Mouse (Mus musculus) cerebellum, postnatal 4 days (tissue): Measurements from ENCODE around the gene Negr1.
A peak's percentile ranks its signal among the peaks of the same experiment; 100 is the strongest.

Experiments
- DNase-seq, 2 experiments: peaks; one replicate each; pipeline ENCODE4 v3.0.0; 2022; ENCODE audit warnings: low spot score in 2 of 2, mixed read lengths in 1 of 2

Negr1 gene

DNA sequence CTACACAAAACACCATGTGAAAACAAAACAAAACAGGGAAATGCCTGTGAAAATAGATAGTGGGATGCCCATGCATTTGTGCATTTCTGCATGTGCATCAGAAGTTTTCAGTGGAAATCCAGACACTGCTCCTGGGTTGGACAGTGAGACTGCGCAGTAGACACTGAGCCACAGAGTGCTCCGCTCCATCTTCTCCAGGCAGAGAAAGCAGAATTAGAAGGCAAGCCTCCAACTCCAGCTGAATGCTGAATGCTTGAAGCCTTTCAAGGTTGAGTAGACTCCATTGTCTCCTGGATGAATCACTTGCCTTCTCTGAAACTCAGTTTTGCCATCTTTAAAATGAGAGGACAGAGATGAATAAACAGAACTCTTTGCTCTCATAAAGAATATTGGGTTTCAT is 546.6 kb downstream of the Negr1 start:
- no peak for DNase-seq

DNA sequence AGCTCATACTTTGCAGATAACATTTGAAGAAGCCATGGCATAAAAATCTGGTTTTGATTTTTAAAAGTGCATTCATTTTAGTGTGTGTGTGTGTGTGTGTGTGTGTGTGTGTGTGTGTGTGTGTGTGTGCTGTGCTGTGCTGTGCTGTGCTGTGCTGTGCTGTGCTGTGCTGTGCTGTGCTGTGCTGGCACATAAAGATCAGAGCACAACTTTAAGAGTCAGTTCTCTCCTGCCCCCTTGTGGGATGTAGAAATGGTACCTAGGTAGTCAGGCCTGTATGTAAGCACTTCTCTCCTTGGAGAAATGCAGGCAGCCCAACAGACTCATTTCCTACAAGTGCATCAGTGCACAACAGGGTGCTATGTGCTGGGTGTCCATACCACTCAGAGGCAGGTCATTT is 547.7 kb downstream of the Negr1 start:
- peak; percentile 68 to 74 for DNase-seq

DNA sequence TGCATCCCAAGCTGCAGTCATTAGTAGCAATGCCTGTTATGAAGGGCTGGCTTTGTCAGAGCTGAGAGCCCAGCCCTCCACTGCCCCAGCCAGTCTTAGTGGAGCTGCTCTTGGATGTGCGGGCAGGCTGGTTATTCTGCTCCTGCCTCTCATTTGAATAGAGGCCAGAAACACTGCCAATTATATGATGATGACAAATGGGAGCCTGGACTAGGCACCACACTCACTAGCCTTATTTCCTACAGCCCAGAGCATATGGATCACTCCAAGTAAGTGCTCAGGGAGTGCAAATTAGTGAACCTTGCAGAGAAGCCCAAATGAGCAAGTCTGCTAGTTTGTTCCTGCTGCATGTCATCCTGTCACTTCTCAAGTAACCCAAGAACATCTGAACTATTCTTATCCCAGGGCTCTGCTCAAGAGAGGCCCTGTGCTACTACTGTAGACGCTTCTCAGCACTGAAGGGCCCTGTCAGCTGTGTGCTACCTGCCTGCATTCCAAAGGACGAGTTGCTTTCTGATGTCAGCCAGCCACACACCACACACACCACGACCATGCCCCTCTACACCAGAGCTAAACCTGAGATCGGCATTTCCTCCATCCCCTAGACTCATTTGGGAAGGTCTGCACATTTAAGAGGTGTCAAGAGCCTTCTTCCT is 553.6 kb downstream of the Negr1 start:
- DNase-seq = peak in 1 of 2 experiments; percentile 15

DNA sequence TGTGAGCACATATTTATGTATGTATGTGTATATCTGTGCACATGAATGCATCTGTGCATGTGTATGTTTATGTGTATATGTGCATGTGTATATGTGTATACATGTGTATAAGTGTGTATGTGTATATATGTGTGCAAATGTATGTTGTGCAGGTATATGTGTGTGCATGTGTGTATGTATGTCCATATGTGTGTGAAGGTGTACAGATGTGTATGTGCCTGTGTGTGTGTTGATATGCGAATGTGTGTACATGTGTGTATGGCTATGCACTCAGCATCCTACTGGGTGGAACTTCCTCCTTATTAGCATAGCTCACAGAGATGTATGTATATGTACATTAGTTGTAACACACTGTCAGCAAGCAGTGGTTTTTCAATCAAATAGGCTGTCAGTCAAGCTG is 554.4 kb downstream of the Negr1 start:
- no peak for DNase-seq

DNA sequence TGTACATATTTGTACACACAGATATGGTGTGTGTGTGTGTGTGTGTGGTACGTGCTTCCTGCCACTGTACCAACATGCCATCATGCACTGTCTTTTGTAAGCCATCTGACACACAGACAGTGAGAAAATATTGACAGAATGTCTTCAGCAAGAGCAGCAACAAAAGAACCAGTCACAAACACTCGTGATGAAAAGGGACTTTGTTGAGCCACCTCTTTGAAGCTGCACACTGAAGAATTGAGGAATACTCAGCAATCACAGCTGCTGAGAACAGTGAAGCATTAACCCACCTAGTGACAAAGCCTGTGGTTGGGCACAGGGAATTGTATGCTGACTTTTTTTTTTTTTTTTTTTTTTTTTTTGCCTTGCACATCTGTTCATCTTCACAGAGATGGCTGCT is 558.3 kb downstream of the Negr1 start:
- no peak for DNase-seq

DNA sequence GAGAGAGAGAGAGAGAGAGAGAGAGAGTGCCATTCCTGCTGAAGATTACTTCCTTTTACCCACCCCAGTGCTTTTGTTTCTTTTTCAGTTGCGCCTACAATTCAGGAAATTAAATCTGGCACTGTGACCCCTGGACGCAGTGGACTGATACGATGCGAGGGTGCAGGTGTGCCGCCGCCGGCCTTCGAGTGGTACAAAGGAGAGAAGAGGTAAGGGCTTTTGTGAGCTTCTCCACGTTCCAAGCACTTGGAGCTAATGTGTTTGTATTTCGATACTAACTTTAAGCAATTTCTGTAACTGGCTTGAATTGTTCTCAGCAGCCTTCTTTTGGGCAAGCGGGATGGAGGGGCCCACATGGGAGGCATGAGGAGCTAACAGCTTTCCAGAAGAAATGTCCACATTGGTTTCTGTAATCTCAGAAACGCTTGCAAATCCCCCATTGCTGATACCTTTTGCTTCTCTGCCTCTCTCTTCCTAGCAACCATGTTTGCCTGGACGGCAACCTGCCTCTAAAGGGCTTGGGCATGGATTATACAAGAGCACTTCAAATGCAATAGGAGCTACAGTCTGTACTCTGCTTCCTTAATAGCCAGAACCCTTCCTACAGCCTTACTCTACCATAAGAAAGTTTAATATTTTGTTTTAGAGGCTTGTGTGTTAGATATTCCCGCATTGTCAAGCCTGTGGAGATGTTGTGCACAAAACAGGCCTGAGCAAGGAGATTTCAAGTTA is 584.7 kb downstream of the Negr1 start:
- no peak for DNase-seq

DNA sequence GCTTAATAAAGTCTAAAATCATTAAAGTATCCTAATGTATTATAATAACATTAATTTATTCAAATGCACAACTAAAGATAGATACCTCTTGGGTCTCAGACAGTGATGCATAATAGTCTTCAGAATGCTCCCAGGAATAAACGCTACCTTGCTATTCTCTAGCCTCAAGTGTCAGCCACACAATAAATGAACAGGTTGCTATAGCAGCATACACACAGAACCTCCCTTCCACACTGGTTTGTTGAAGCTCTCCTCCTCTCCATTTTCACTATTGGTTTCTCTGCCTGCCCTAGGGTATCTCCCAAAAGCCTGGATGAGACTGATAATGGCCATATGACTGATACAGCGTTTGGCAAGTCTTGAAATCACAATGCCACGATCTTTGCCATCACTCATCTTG is 593.3 kb downstream of the Negr1 start:
- no peak for DNase-seq

DNA sequence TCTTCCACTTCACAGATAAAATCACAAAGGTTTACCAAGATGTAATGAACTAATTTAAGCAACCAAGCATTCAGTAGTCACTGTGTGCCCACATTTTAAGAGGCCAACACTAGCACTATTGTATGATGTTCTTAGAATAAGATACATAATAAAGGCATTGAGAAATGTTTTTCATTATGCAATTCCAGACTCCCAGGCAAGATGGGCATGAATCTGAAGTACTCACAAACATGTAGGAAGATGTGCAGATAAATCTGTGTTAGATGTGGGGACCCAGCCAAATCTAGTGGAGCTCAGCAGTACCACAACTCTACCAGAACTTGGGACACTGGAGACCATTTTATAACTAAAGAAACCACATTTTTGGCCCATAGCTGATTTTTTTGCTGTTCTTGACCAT is 593.9 kb downstream of the Negr1 start:
- no peak for DNase-seq

DNA sequence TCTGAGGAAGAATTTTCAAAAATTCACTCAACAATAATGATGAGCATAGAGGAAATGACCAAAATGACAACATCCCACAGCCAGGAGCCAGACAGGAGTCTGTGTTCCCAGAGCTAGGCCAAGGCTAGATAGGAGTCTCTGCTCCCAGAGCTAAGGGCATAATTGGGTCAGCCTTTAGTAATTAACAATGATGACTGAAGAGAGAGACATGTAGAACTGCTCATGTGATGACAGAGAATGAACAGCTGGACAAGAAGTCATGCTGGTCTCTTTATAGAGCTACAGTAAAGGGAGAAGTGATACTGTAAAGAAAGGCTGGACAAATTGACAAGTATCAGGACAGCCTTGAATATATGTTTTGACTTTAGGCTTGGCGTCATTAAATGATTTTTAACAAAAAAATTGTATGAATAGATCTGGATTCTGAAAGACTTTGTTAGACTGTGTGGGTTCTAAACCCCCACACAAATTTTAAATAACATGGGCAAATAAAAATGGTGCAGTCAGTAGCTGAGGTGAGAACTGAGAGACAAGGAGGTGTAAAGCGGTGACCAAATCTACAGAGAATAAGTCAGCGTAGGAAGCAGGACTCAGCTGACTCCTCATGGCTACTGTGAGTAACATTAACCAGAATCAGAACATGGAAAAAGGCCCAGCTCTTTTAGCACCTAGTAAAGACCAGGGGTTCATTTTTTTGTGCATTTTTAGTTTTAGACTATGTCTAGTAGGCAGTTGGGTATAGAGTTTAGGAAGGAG is 603.4 kb downstream of the Negr1 start:
- DNase-seq = no peak

DNA sequence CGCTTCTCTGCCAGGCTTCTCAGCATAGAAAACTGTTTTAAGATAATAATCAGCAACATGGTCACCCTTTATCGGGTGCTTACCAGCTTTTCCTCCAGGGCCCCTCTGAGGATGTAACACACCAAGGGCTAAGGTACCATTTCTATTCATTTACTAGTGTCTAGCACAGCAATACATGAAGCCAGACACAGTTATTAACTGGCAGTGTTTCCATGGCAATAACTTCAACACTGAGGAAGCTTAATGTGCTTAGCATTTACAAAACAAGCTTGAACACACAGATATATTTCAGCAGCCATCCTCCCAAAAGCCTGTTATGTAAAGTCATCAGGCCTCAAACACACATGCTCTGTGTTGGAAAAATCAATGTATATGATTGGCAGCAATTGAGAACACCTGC is 620.4 kb downstream of the Negr1 start:
- DNase-seq = no peak

DNA sequence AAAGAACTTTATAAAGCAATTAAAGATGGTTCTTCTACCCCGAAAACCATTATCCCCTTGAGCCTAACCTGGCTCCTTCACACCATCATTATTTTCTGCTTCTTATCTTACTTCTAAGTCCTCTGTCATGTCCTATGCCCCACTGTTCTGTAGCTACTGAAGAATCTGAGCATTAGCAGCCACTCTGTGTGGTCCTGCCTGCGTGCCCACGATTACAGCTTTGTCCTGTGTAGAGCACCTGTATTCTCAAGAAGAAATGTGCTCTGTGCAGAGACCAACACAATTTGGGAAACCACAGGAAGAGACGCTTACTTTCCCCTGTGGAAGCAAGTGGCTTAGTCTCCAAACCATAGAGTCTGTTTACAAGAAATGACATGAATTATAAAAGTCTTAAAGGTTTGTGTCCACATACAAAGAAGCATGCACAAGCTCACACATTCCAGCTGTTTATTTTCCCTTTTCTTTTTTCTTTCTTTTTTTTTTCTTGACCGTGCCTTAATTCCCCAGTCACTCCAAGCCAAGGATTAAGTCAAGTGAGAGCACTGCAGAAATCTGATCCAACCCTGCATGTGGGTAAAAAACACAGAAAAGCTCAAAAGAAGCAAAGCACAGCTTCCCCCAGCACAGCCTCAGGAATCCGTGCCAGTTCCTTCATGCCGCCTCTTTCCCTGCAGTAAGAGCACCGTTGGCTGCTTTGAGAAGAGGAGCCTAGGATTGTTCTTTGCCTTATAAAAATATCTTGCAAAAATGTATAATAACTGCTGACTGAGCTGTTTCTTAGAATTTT is 627.5 kb downstream of the Negr1 start:
- no peak for DNase-seq

DNA sequence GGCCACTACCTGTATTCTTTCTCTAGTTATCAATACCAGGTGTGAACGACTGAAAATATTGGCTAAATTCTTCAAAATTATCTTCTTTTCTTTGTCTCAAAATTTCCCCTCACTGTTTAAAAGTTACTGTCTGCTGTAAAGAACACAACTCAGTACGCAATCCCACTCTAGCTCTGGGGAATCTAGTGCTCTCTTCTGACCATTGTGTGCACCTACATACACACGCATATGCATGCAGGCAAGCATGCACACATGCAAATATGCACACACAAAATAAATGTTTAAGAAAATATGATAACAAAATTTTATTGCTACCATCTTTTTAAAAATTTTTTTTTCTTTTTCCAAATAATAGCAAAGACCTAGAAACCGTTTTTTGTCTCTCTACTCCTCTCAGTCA is 628.2 kb downstream of the Negr1 start:
- no peak for DNase-seq

DNA sequence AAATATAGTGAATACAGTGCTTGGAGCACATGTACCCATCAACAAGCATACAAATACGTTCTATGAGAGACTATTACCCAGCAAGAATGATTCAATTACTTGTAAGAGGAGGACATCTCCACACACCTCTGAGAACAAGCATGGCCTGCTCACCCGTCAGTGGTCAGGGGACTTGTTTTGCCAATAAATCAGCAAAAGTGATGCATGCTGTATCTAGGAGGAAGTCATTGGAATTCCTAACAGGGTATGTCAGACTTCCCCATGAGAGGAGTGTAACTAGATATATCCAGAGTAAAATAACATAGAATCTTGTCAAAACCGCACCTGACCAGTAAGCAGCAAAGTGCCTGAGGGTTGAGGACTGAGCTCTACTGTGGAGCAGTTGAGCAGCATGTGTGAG is 629.0 kb downstream of the Negr1 start:
- no peak for DNase-seq

DNA sequence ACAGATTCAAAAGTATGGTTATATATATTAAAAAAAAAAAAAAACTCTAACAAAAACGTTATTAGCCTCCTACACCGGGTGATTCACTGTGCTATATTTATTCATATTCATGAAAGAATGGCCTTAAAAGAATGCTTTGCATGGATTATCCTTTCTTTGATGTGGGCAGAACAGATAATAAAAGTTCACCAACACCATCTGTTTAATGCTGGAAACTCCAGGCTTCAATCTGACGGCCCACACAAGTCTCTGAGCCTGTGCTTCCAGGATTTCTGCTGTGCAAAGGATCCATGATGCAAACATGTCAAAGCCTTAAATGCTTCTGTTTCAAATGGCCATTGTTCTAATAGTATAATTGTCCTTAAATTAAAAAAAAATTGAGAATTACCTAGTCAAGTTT is 630.4 kb downstream of the Negr1 start:
- DNase-seq = no peak

DNA sequence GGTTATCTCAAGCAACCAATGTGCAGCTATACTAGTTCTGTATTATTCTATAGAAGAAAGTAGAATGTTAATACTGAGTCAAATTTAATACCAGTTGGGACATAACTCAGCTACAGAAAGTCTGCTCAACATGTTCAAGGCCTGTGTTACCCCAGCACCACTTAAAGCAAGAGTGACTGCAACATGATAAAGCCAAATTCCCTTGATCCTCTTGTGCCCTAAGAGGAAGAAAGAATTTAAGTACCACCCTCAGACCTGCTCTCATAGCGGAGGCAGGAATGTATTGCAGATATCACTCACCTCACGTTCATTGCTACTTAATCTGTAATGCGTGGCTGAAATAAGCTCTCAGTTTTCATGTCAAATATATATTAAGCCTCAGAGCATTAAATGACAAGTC is 631.5 kb downstream of the Negr1 start:
- DNase-seq = no peak

DNA sequence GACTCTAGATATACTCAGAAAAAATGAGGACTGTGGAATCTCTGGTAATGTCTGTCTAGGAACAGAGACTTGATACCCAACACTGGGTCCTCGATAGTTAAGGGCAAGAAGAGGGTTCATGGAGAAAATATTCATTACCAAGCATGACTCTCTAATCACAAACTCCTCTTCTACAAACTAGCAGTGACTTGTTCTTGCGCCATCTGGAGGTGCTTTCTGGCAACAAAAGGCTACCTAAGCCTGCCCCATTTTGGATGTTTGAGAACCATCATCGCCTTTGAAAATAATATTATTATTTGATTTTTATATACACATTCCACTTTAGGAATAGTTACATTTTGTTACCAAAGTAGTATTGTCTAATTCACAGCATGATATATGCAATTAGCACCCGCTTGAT is 637.1 kb downstream of the Negr1 start:
- no peak for DNase-seq

DNA sequence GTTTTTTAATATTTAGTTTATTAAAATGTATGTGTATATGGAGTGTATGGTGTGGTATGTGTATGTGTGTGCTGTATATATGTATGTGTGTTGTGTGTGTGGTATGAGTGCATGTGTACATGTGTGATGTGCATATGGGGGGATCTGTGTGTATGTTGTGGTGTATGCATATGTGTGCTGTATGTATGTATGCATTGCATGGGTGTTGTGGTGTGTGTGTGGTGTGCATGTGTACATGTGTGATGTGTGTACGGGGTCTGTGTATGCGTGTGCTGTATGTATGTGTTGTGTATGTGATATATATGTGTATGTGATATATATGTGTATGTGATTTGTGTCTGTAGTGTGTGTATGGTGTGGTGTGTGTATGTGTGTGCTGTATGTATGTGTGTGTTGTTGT is 640.1 kb downstream of the Negr1 start:
- DNase-seq = no peak

DNA sequence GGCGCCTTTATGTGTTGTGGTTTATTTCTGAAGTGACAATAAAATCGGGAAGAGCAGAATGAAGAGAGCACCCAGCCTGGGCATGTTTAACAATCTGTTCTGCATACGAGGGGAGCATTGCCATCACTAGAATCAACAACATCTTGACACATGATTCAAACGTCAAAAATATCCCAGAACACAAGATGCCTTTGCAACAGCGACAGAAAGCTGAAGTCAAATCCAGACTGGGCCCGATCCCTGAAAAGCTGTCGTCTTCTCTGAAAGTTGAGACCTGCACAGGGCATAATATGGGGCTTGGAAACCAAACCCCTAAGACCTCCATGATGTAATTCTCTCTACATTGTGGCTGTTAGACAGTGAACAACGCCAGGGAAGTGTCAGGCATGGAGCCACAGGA is 642.0 kb downstream of the Negr1 start:
- no peak for DNase-seq

DNA sequence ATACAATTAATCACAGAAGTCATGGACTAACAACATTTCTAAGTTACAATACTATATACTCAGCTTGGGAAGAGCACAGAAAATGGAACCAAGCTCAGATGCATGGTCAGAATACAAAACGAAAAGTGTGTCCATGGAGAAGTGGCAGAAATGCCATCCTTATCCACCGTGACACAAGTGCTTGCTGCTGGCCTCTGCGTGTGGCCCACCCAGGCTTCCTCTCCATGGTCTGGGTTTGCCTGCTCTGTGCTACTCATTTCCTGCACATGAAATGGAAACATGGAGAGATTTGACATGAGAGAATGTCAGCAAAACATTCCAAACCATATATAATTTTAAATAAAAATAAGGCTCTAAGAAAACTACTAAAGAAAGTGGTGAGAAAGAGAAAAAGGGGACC is 645.2 kb downstream of the Negr1 start:
- no peak for DNase-seq

DNA sequence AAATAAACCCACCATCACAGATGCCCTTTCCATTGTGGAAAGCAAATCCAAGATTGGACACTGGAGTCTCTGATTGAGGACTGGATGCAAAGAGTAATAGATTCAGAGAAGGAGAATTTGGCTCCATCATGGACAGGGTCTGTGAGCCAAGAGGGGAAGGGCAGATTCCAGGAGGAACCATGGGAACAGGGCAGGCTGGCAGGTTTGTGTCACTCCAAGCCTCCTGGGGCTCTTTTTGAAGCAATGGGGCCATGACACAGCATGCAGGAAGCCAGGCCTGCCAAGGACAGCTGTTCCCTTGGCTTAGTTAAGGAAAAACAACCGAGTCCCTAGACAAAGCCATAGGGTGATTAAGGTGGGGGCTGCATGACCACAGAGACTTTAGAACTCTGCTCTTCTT is 647.4 kb downstream of the Negr1 start:
- DNase-seq = peak in 1 of 2 experiments; percentile 47

DNA sequence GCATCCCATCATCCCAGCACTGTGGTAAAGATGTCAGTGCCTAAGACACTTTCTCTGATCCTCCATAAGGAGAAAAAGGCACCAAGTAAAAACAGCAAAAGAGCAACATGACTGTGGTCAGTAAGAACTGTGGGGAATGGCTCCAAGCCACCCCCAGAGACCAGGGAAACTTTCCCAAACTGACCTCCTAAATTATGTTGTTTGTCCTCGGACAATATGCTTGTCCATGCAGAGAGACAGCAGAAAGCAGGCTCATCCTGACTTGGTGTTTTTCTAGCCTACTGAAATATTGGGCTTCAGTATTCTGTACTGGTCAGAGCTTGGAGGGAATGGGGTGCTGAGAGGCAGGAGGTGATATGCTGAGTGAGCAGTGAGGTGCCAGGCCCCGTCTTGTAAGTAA is 647.8 kb downstream of the Negr1 start:
- DNase-seq = no peak
